Mouse (Mus musculus) gastrocnemius, adult 2 months (tissue): Measurements from ENCODE around the gene Fam171a1. TPM values are rescaled to one million over a fixed set of nuclear protein-coding genes. Genes with fewer than 3 reads are reported as not detected.
"Not testable (repeated sequence)": the region's sequence is repeated elsewhere in the genome, so short reads cannot be mapped to it uniquely, and the experiment has no call there.

ENCODE experiments used
- DNase-seq: peaks from one replicate; pipeline ENCODE4 v3.0.0; 2022
- H3K27ac ChIP-seq: fragments of 200-600 bp; 2 replicates; pipeline ENCODE4 v1.8.1; 2022; ENCODE audit warnings: mild to moderate bottlenecking
- H3K4me3 ChIP-seq: fragments of 200-600 bp; 2 replicates; pipeline ENCODE4 v1.8.1; 2022; ENCODE audit warnings: mild to moderate bottlenecking, moderate library complexity
- CTCF ChIP-seq: fragments of 200-600 bp; IDR thresholded peaks from 2 replicates; pipeline ENCODE4 v1.8.1; 2022; ENCODE audit warnings: antibody characterized with exemption, mild to moderate bottlenecking, moderate library complexity
- intact Hi-C: fragments of 180-260 bp; cut with DNase I; formaldehyde crosslinking; loops from one replicate; pipeline ENCODE4 v1.15.1; 2025
- total RNA-seq, 2 experiments: library from RNA; stranded (reverse); gene quantifications; 2 replicates each; pipeline ENCODE4 v1.2.3; 2021

The Fam171a1 gene
- total RNA-seq, 2 experiments from 2014 or later = 2.5 to 3.9 TPM

DNA sequence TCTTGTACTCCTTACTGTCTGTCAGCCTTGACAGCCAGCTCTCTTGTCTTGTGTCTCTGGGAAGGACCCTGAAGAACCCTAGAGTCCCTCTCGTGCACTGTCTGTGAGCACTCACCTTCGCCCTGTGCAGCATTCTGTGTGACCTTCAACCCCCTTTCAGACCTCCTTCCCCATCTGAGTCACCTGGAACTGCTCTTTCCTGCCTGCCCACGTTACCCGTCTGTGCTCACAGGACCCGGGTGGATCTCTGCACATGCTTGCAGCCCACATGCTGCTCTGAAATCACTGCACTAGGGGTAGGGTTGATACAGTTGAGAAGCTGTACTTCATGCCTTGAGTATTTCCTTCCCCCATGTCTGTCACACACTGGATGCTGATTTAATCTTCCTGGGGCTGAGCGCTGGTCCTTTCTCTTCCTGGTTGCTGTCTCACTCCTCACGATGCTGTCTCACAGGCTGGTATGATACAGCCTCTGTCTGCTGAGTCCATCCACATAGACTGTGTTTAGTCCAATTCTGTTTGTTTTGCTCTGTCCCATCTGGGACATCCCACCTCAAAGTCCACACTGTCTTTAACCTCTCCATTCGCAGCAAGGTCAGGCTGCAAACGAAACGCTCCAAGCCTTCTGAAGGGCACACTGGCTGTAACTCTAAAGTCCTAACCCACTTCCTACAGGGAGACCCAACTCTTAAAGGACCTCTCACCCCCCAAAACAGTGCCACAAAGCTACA, 74.9 kb downstream of the Fam171a1 start:
- Histone ChIP-seq H3K27ac (no peak overlapping the region), H3K4me3 (no peak overlapping the region)
- DNase-seq = no peak
- intact Hi-C loops = no loop called here
- no peak for TF ChIP-seq CTCF

GRCm38 (mm10) chr2:3191149-3191548, 77.1 kb downstream of the Fam171a1 start:
- no peak overlapping the region for H3K4me3 ChIP-seq
- TF ChIP-seq CTCF = no peak
- intact Hi-C loops = no loop called here
- no peak overlapping the region for H3K27ac ChIP-seq
- no peak for DNase-seq

DNA sequence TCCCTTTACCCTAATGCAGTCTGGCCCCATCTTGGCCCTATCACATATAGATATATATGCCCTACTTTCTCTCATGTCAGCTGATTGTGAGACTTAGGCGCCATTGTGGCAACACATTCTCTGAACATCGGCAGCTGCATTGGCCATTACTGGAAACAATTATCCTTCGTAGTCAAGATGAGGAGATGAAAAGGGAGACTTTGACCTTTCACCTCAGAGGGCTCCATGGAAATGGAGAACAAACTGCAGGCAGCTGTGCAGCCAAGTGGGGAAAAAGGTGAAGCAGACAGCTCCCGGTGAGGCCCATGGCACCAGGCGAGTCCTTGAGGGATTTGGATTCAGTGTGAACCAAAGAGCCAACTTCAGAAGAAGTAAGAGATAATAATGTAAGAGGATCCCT, 81.5 kb downstream of the Fam171a1 start:
- intact Hi-C loops = no loop called here
- H3K27ac ChIP-seq = no peak overlapping the region
- TF ChIP-seq CTCF = no peak
- DNase-seq = no peak
- H3K4me3 ChIP-seq = no peak overlapping the region

- Histone ChIP-seq H3K4me3 (no peak overlapping the region), H3K27ac (no peak overlapping the region)
- intact Hi-C loops = no loop called here
- TF ChIP-seq CTCF = no peak
- DNase-seq = no peak
Observed at GRCm38 (mm10) chr2:3200422-3200821, 86.4 kb downstream of the Fam171a1 start.

DNA sequence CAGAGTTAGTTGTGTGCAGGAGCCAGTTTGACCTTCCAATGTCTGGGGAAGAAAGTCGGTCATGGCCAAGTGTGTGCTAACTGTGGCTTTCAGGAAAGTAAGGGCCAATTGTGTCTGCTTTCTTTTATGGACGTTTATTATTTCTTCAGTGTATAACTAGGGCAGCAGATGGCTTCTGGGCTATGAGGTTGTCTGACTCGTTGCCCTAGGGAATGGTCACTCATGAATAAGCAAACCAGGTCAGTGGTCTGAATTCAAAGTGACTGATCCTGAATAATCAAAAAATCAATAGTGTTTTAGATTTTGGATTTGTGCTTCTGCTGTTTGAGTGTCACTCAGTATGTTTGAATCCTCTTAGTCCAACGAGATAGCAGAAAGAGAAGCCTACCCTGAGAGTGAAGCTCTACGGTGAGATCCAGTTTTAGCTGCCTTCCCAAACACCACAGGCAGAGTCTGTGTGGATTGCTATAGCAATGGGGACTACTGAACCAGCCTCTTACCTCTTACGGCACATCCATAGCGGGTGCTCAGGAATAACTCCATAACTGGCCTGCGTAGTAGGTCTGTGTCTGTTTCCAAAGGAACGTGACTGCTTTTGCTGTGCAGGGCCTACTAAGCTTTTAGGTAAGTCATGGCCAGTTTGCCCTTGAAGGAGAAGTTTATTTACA, 93.1 kb downstream of the Fam171a1 start:
- no peak for DNase-seq
- TF ChIP-seq CTCF = no peak
- intact Hi-C loops = no loop called here
- H3K4me3 ChIP-seq = no peak overlapping the region
- H3K27ac ChIP-seq = no peak overlapping the region

DNA sequence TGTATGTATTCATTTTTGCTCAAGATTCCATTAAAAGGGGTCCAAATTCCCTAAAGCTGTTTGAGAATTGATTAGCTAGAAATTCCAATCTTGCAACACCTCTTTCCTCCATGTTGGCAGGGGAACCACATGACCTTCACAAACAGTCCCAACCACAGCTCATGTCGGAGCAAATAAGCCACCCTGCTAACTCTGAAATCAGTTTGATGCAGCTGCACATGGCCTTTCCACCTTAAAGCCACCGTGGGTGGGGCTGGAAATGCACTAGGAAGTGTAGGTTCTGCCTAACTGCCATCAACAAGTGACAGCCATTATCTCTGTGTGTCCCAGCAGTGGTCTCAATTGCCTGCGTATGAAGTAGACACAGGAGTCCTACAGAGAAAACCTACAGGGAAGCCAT, 101.5 kb downstream of the Fam171a1 start:
- intact Hi-C loops = no loop called here
- no peak for DNase-seq
- H3K4me3 ChIP-seq = no peak overlapping the region
- no peak for TF ChIP-seq CTCF
- no peak overlapping the region for H3K27ac ChIP-seq

- Histone ChIP-seq H3K4me3 (no peak overlapping the region), H3K27ac (no peak overlapping the region)
- no peak for TF ChIP-seq CTCF
- intact Hi-C loops = no loop called here
- no peak for DNase-seq
Observed at GRCm38 (mm10) chr2:3216617-3217016, 102.6 kb downstream of the Fam171a1 start.

GRCm38 (mm10) chr2:3217577-3217976, 103.6 kb downstream of the Fam171a1 start:
- intact Hi-C loops, H3K27ac ChIP-seq, DNase-seq, H3K4me3 ChIP-seq: not testable (repeated sequence)

GRCm38 (mm10) chr2:3218225-3218624, 104.2 kb downstream of the Fam171a1 start:
- H3K27ac ChIP-seq = no peak overlapping the region
- intact Hi-C loops = no loop called here

GRCm38 (mm10) chr2:3228475-3228874, 114.5 kb downstream of the Fam171a1 start:
- intact Hi-C loops = loop anchor here (5.0 to 10.0 kb wide), 2 partner anchors 106 to 136 kb away; partner anchors contain the start of genes Acbd7 and Rpp38
- no peak overlapping the region for H3K27ac ChIP-seq
- no peak for DNase-seq
- no peak overlapping the region for H3K4me3 ChIP-seq
- peak; percentile 50 for TF ChIP-seq CTCF

More at GRCm38 (mm10) chr2:3218225-3218624, 104.2 kb downstream of the Fam171a1 start:
- DNase-seq = no peak
- TF ChIP-seq CTCF = no peak
- no peak overlapping the region for H3K4me3 ChIP-seq

DNA sequence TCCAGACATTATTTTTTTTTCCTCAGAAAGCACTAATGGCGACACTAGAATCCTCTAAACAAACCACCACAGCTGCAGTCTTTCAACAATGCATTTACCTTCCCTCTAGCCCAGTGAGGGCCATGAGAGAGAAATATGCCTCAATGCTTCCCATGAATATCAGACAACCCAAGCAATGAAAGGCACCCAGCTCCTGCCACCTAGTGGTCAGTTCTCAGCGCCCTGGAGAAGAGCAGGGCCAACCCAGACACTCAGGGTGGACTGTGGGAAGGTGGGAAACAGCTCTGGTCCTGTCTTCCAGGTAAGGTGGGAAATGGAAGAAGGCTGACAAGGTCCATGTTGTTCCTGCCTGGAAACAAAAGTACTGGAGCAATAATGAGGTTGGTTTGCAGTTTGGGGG, 115.0 kb downstream of the Fam171a1 start:
- peak; percentile 94 for TF ChIP-seq CTCF
- Histone ChIP-seq H3K27ac (no peak overlapping the region), H3K4me3 (no peak overlapping the region)
- intact Hi-C loops = loop anchor here (1.0 to 10.0 kb wide), 3 partner anchors 106 to 137 kb away; partner anchors contain the start of genes Acbd7 and Rpp38
- DNase-seq = peak; percentile 75

DNA sequence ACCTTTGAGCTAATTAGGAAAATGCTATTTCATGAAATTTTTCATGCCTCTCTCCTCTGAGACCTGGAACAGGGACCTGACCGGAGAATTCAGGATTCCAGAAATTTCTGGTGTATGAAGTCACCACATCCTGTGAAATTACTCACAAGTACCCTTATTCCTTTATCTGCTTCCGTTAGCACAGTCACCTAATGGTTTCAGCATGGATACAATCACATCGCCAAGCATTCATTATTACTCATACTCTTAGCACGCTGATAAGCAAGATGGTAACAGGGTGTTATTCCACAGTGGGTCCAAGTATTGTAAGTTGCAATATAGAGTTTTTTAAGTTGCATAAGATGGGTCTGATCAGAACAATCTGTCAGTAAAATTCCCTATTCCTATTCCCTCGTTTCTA, 125.2 kb downstream of the Fam171a1 start:
- TF ChIP-seq CTCF = no peak
- no peak for DNase-seq
- no peak overlapping the region for H3K4me3 ChIP-seq
- intact Hi-C loops = no loop called here
- H3K27ac ChIP-seq = no peak overlapping the region

GRCm38 (mm10) chr2:3244251-3244650, 130.2 kb downstream of the Fam171a1 start:
- Histone ChIP-seq H3K4me3 (no peak overlapping the region), H3K27ac (no peak overlapping the region)
- no peak for TF ChIP-seq CTCF
- no peak for DNase-seq
- intact Hi-C loops = no loop called here
